Mouse (Mus musculus) lung, embryonic 16.5 days (tissue): ENCODE results near the gene Map3k15. TPM values are rescaled to one million over a fixed set of nuclear protein-coding genes. Genes with fewer than 3 reads are reported as not detected.

Source experiments
- ATAC-seq: fragments of 200-750 bp; cut with Nextera tagmentation; 2 replicates; pipeline ENCODE4 v1.8.0; 2017; ENCODE audit warnings: low read depth, mild to moderate bottlenecking, moderate library complexity
- H3K27ac ChIP-seq: fragments of 300-500 bp; sonication (generic); 2 replicates; pipeline ENCODE4 v1.5.1; 2014; ENCODE audit warnings: mild to moderate bottlenecking, control low read depth, low read length
- H3K27me3 ChIP-seq: fragments of 300-500 bp; sonication (generic); 2 replicates; pipeline ENCODE4 v1.6.1; 2014; ENCODE audit warnings: low read depth, low read length, mixed read lengths; ENCODE audit not compliant: control insufficient read depth, insufficient read depth
- H3K36me3 ChIP-seq: fragments of 300-500 bp; sonication (generic); 2 replicates; pipeline ENCODE4 v1.6.1; 2014; ENCODE audit warnings: low read length; ENCODE audit not compliant: control insufficient read depth, insufficient read depth
- H3K4me1 ChIP-seq: fragments of 300-500 bp; sonication (generic); replicated peaks from 2 replicates; pipeline ENCODE4 v1.6.1; 2014; ENCODE audit warnings: low read length, mixed read lengths; ENCODE audit not compliant: control insufficient read depth, insufficient read depth
- H3K4me2 ChIP-seq: fragments of 300-500 bp; sonication (generic); 2 replicates; pipeline ENCODE4 v1.6.1; 2014; ENCODE audit warnings: low read depth, low read length, control low read depth
- H3K4me3 ChIP-seq: fragments of 300-500 bp; sonication (generic); 2 replicates; pipeline ENCODE4 v1.5.1; 2014; ENCODE audit warnings: mild to moderate bottlenecking, low read length, control low read depth
- H3K9ac ChIP-seq: fragments of 300-500 bp; sonication (generic); 2 replicates; pipeline ENCODE4 v1.6.1; 2014; ENCODE audit warnings: low read length, control low read depth
- H3K9me3 ChIP-seq: fragments of 300-500 bp; sonication (generic); 2 replicates; pipeline ENCODE4 v1.6.1; 2016; ENCODE audit warnings: low read length; ENCODE audit not compliant: control insufficient read depth
- WGBS: fragments of 180-500 bp; shearing (Covaris S2); extraction: QIAGEN DNeasy Blood & Tissue Kit; methylation state at CpG from one replicate; pipeline ENCODE4 v1.1.7; 2014; 5-methylcytosine and 5-hydroxymethylcytosine counted together
- polyA plus RNA-seq: library from polyadenylated mRNA; unstranded; fragments of >200 nt; fragmentation: Nextera tagmentation; extraction: Ambion mirVana; gene quantifications from 2 replicates; pipeline ENCODE4 v1.2.1, GENCODE M21; 2015

Map3k15 gene
- polyA plus RNA-seq, 1 experiment from 2014 or later = 0.30 TPM

DNA sequence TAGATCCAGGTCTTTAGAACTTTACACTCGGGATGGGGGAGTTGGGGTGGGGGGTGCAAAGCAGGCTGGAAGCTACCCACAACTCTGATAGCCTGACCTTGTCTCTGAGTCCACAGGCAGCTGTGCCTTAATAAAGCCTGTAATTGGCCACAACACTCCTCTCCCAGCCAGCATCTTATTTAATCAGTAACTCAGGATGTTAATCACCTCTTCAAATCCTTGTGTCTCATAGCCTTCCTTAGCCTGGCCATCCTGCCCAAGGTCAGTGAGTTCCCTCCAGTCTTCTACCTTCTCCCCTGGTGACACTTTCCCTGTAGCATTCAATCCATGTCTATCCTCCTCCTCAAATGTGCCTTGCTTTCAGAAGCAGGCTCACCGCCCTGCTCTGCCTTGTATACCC, 19.2 kb upstream of the Map3k15 start:
- H3K27ac ChIP-seq = no peak overlapping the region
- 70% methylated on average over 2 of the region's 2 CpGs for WGBS
- no peaks in the 10 kb centered on the region; the same call in 1 of the 2 replicates for H3K27me3 ChIP-seq
- ATAC-seq = no peak
- no peak overlapping the region for H3K9ac ChIP-seq
- no peaks in the 10 kb centered on the region for H3K9me3 ChIP-seq
- H3K36me3 ChIP-seq = no peaks in the 10 kb centered on the region
- no peaks in the 10 kb centered on the region for H3K4me1 ChIP-seq
- H3K4me3 ChIP-seq = no peak overlapping the region
- no peak overlapping the region for H3K4me2 ChIP-seq

DNA sequence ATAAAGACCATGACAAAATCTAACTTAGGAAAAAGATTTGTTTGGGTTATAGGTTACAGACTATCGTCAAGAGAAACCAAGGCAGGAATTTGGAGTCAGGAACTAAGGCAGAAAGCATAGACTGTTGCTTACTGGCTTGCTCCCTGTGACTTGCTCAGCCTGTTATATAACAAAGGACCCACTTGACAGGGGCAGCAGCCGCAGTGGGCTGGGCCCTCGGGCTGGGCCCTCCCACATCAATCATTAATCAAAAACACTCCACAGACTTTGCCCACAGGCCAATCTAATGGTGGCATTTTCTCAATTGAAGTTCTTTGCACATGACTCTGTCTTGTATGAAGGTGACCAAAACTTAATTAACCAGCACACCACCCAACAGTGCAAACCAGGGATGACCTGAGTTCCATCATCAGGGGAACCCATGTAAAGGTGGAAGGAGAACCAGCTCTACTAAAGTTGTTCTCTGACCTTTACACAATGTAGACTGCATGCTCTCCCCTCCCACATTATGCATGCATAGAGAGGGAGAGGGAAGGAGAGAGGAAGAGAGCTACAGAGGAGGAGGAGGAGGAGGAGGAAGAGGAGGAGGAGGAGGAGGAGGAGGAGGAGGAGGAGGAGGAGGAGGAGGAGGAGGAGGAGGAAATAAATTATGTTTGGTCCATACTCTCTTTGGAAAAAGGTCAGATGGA, 17.0 kb upstream of the Map3k15 start:
- Histone ChIP-seq H3K4me2 (no peak overlapping the region), H3K9ac (no peak overlapping the region), H3K36me3 (no peaks in the 10 kb centered on the region), H3K27me3 (no peaks in the 10 kb centered on the region; the same call in 1 of the 2 replicates), H3K4me3 (no peak overlapping the region), H3K9me3 (no peaks in the 10 kb centered on the region), H3K27ac (no peak overlapping the region), H3K4me1 (no peaks in the 10 kb centered on the region)
- no peak; the same call in 1 of the 2 replicates for ATAC-seq
- 37% methylated on average over 3 of the region's 3 CpGs for WGBS

GRCm38 (mm10) chrX:159973730-159974129, 14.5 kb upstream of the Map3k15 start:
- peak; percentile 66 for ATAC-seq
- Histone ChIP-seq H3K9ac (no peak overlapping the region), H3K27ac (no peak overlapping the region), H3K4me2 (no peak overlapping the region), H3K4me3 (no peak overlapping the region), H3K4me1 (no peaks in the 10 kb centered on the region), H3K36me3 (no peaks in the 10 kb centered on the region), H3K27me3 (no peaks in the 10 kb centered on the region; the same call in 1 of the 2 replicates), H3K9me3 (no peaks in the 10 kb centered on the region)
- 20% methylated on average over 5 of the region's 5 CpGs for WGBS

DNA sequence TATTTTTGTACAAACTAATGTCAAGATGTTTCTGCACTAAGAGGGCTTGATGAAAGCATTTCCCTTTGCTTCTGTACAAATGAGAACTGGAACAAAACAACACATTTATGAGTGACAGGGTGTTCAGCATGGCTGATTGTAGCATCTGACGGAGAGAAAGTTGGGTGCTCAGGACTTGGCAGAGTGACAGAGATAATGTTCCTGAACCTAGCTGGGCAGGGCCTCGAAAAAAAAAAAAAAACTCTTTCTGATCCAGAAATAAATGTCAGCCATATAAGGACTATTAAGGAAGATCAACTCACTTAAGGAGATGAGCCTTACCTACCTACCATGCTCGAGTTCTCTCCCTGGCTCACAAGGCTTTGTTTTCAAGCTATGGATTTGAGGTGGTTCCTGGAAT, 12.0 kb upstream of the Map3k15 start:
- H3K27ac ChIP-seq = no peak overlapping the region
- no peak overlapping the region for H3K4me3 ChIP-seq
- no peaks in the 10 kb centered on the region for H3K4me1 ChIP-seq
- no peak for ATAC-seq
- no peaks in the 10 kb centered on the region; the same call in 1 of the 2 replicates for H3K27me3 ChIP-seq
- 58% methylated on average over 3 of the region's 3 CpGs for WGBS
- no peaks in the 10 kb centered on the region for H3K36me3 ChIP-seq
- H3K4me2 ChIP-seq = no peak overlapping the region
- H3K9ac ChIP-seq = no peak overlapping the region
- no peaks in the 10 kb centered on the region for H3K9me3 ChIP-seq

- Histone ChIP-seq H3K27ac (no peak overlapping the region), H3K4me2 (no peak overlapping the region), H3K9ac (no peak overlapping the region), H3K4me3 (no peak overlapping the region), H3K27me3 (no peaks in the 10 kb centered on the region), H3K36me3 (no peaks in the 10 kb centered on the region), H3K4me1 (no peaks in the 10 kb centered on the region), H3K9me3 (no peaks in the 10 kb centered on the region)
- no peak for ATAC-seq
- WGBS = 82% methylated on average over 6 of the region's 6 CpGs
These were observed 7.6 kb downstream of the Map3k15 start for GRCm38 (mm10) chrX:159995808-159996207.

DNA sequence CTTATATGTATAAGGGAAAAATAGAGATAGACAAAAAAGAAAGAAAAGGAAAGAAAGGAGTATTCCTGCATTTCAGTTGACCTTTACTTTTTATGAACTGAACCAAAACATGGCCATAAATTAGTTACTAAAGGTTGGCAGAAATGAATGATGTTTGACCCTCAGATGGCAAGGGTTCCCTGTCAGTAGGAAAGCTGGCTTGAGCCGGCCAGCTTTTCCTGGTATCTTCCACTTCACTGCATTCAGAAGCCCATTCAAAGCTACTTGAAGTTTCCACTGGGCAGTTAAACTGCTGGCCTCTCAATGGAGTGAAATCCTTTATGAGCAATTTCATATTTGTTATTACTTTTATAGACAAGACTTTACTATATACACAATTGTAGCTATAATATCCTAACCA, 65.1 kb downstream of the Map3k15 start:
- Histone ChIP-seq H3K9me3 (no peaks in the 10 kb centered on the region), H3K4me3 (no peak overlapping the region), H3K27ac (no peak overlapping the region), H3K4me1 (no peaks in the 10 kb centered on the region), H3K27me3 (peaks cover 3% of the 10 kb centered on the region; the same call in 1 of the 2 replicates), H3K4me2 (no peak overlapping the region), H3K9ac (no peak overlapping the region), H3K36me3 (no peaks in the 10 kb centered on the region)
- no peak for ATAC-seq
- 57% methylated on average over 1 of the region's 1 CpGs for WGBS

GRCm38 (mm10) chrX:160054643-160055042, 66.4 kb downstream of the Map3k15 start:
- Histone ChIP-seq H3K9me3 (no peaks in the 10 kb centered on the region), H3K4me1 (no peaks in the 10 kb centered on the region), H3K4me3 (no peak overlapping the region), H3K9ac (no peak overlapping the region), H3K36me3 (no peaks in the 10 kb centered on the region), H3K4me2 (no peak overlapping the region), H3K27me3 (peaks cover 3% of the 10 kb centered on the region; the same call in 1 of the 2 replicates), H3K27ac (no peak overlapping the region)
- ATAC-seq = no peak
- WGBS = 77% methylated on average over 5 of the region's 5 CpGs

- Histone ChIP-seq H3K9ac (no peak overlapping the region), H3K27me3 (no peaks in the 10 kb centered on the region), H3K4me2 (no peak overlapping the region), H3K4me3 (no peak overlapping the region), H3K9me3 (no peaks in the 10 kb centered on the region), H3K4me1 (no peaks in the 10 kb centered on the region), H3K27ac (no peak overlapping the region), H3K36me3 (no peaks in the 10 kb centered on the region)
- ATAC-seq = no peak
- WGBS = 62% methylated on average over 1 of the region's 1 CpGs
These were observed 103.7 kb downstream of the Map3k15 start for GRCm38 (mm10) chrX:160091973-160092372.

GRCm38 (mm10) chrX:160107817-160108216, 119.6 kb downstream of the Map3k15 start:
- no peak for ATAC-seq
- peaks cover 2% of the 10 kb centered on the region; the same call in 1 of the 2 replicates for H3K9me3 ChIP-seq
- H3K27ac ChIP-seq = no peak overlapping the region
- no peak overlapping the region for H3K9ac ChIP-seq
- H3K4me3 ChIP-seq = no peak overlapping the region
- H3K36me3 ChIP-seq = no peaks in the 10 kb centered on the region
- WGBS = 62% methylated on average over 4 of the region's 4 CpGs
- no peaks in the 10 kb centered on the region for H3K27me3 ChIP-seq
- H3K4me1 ChIP-seq = no peaks in the 10 kb centered on the region
- H3K4me2 ChIP-seq = no peak overlapping the region
